Mouse (Mus musculus) forebrain, embryonic 12.5 days (tissue): ENCODE measurements around the gene Pias4. TPM values are rescaled to one million over a fixed set of nuclear protein-coding genes. Genes with fewer than 3 reads are reported as not detected.

Experiments used
- ATAC-seq: fragments of 200-750 bp; cut with Nextera tagmentation; 2 replicates; pipeline ENCODE4 v1.8.0; 2017; ENCODE audit warnings: moderate TSS enrichment; ENCODE audit not compliant: low FRiP score
- H3K27ac ChIP-seq: fragments of 300-500 bp; sonication (generic); 2 replicates; pipeline ENCODE4 v1.5.1; 2016; ENCODE audit warnings: mild to moderate bottlenecking
- H3K27me3 ChIP-seq: fragments of 300-500 bp; sonication (generic); 2 replicates; pipeline ENCODE4 v1.6.1; 2016; ENCODE audit warnings: mild to moderate bottlenecking
- H3K36me3 ChIP-seq: fragments of 300-500 bp; sonication (generic); replicated peaks from 2 replicates; pipeline ENCODE4 v1.6.1; 2016; ENCODE audit warnings: mild to moderate bottlenecking
- H3K4me1 ChIP-seq: fragments of 300-500 bp; sonication (generic); 2 replicates; pipeline ENCODE4 v1.6.1; 2016
- H3K4me2 ChIP-seq: fragments of 300-500 bp; sonication (generic); 2 replicates; pipeline ENCODE4 v1.6.1; 2016; ENCODE audit warnings: mild to moderate bottlenecking, moderate library complexity
- H3K4me3 ChIP-seq: fragments of 300-500 bp; sonication (generic); replicated peaks from 2 replicates; pipeline ENCODE4 v1.5.1; 2016; ENCODE audit warnings: mild to moderate bottlenecking
- H3K9ac ChIP-seq: fragments of 300-500 bp; sonication (generic); 2 replicates; pipeline ENCODE4 v1.6.1; 2016; ENCODE audit warnings: mild to moderate bottlenecking
- H3K9me3 ChIP-seq: fragments of 300-500 bp; sonication (generic); 2 replicates; pipeline ENCODE4 v1.6.1; 2016
- WGBS: fragments of 180-500 bp; shearing (Covaris S2); methylation state at CpG from one replicate; pipeline ENCODE4 v1.1.7; 2016; 5-methylcytosine and 5-hydroxymethylcytosine counted together
- polyA plus RNA-seq: library from polyadenylated mRNA; unstranded; fragments of >200 nt; fragmentation: Nextera tagmentation; extraction: Ambion mirVana; gene quantifications from 2 replicates; pipeline ENCODE4 v1.2.1, GENCODE M21; 2016

Pias4 gene
- polyA plus RNA-seq, 1 experiment from 2014 or later: 52.9 TPM

DNA sequence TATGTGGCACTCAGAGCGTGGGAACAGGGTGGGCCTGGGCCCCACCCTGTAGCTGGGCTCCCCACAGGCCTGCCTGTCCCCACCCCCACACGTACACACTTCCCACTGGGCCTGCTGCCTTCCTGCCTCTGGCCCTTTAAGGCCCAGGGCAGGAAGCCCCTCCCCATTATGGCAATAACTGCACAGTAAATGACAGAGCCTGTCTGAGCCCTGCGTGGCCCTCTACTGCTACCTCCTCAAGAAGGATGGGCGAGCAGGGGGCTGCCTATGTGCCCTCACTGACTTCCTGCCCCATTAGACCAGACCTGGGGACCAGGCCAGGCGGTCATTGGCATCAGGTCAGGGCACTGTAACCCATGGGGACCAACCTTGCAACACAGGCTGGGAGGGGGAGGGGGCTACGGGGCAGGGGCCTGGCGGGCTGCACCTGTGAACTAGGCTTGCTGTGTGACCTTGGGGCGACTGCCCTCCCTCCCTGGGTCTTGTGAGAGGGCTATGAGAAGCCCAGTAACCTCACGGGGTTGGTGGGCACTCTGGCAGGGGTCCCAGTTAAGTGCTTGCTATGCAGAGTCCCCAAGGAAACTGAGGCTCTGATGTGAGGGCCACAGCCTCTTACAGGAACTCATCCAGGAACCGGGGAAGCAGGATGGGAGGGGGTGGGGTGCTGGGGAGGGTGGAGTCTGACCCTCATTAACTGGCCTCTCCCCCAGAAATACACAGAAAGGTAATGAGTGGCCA, 26.8 kb downstream of the Pias4 start:
- peaks cover 56% of the 10 kb centered on the region for H3K4me1 ChIP-seq
- H3K9me3 ChIP-seq: no peaks in the 10 kb centered on the region
- H3K27me3 ChIP-seq: peaks cover 3% of the 10 kb centered on the region
- no peak overlapping the region for H3K27ac ChIP-seq
- no peak for ATAC-seq
- H3K4me3 ChIP-seq: peak overlapping the region; percentile 7; the same call in 1 of the 2 replicates
- H3K9ac ChIP-seq: no peak overlapping the region
- peaks cover 26% of the 10 kb centered on the region for H3K36me3 ChIP-seq
- H3K4me2 ChIP-seq: no peak overlapping the region
- WGBS: 77% methylated on average over 10 of the region's 10 CpGs

- Histone ChIP-seq H3K36me3 (peaks cover 18% of the 10 kb centered on the region), H3K4me1 (peaks cover 64% of the 10 kb centered on the region), H3K4me3 (peak overlapping the region; percentile 7), H3K27ac (0 out of 2 replicates have a peak overlapping the region, but pooled peaks have one; percentile 36), H3K9me3 (no peaks in the 10 kb centered on the region), H3K4me2 (no peak overlapping the region), H3K27me3 (peaks cover 12% of the 10 kb centered on the region), H3K9ac (peak overlapping the region; percentile 39)
- ATAC-seq: no peak
- 73% methylated on average over 8 of the region's 8 CpGs for WGBS
Measured at GRCm38 (mm10) chr10:81140005-81140404, 27.7 kb downstream of the Pias4 start.

- Histone ChIP-seq H3K4me2 (peak overlapping the region; percentile 97; the same call in 1 of the 2 replicates), H3K36me3 (peaks cover 12% of the 10 kb centered on the region), H3K9me3 (no peaks in the 10 kb centered on the region), H3K4me3 (peak overlapping the region; percentile 7; the same call in 1 of the 2 replicates), H3K9ac (peak overlapping the region; percentile 39; the same call in 1 of the 2 replicates), H3K27ac (no peak overlapping the region), H3K4me1 (peaks cover 67% of the 10 kb centered on the region), H3K27me3 (peaks cover 17% of the 10 kb centered on the region)
- 78% methylated on average over 4 of the region's 4 CpGs for WGBS
- no peak for ATAC-seq
Measured at GRCm38 (mm10) chr10:81139529-81139846, 28.2 kb downstream of the Pias4 start.

GRCm38 (mm10) chr10:81138821-81139528, 28.7 kb downstream of the Pias4 start:
- WGBS: 61% methylated on average over 11 of the region's 11 CpGs
- H3K27ac ChIP-seq: peak overlapping the region; percentile 92
- H3K4me1 ChIP-seq: peaks cover 67% of the 10 kb centered on the region
- H3K9ac ChIP-seq: peak overlapping the region; percentile 91
- peaks cover 22% of the 10 kb centered on the region for H3K27me3 ChIP-seq
- H3K4me3 ChIP-seq: peak overlapping the region; percentile 84
- peaks cover 7% of the 10 kb centered on the region for H3K36me3 ChIP-seq
- ATAC-seq: no peak
- H3K4me2 ChIP-seq: peak overlapping the region; percentile 97
- H3K9me3 ChIP-seq: no peaks in the 10 kb centered on the region

DNA sequence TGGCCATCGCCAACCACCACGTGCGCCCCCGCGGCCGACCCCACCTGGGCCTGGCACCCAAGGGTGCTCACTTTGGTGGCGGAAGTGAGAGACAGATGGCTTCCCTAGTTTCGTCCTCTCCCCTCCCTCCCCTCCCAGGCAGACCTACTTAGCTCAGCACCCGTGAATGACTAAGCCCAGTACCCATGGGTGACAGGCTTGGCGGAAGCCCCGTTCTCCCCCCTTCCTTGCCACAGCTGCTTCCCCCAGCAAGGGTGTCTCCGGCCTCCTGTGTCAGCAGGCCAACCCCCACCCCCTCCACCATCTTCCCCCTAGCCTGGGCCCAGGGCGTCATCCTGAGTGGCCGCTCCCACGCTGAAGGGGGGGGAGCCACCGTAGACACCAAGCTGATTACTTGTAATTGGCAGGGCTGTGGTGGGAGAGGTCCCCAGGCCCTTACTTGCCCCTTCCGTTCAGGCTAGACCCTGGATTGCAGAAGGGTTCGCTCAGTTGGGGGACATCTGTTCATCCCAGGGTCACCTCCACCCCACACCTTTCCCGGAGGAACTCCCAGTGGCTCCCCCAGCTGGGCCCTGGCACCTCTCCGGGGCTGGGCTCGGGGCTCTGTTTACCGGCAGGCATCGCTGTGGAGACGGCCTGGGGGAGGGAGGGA, 29.5 kb downstream of the Pias4 start:
- Histone ChIP-seq H3K27me3 (peaks cover 29% of the 10 kb centered on the region), H3K9ac (peak overlapping the region; percentile 91), H3K4me3 (peak overlapping the region; percentile 84), H3K4me1 (peaks cover 67% of the 10 kb centered on the region), H3K4me2 (peak overlapping the region; percentile 97), H3K27ac (peak overlapping the region; percentile 92), H3K9me3 (no peaks in the 10 kb centered on the region), H3K36me3 (peaks cover under 1% of the 10 kb centered on the region; the same call in 1 of the 2 replicates)
- no peak for ATAC-seq
- 2% methylated on average over 24 of the region's 24 CpGs for WGBS

DNA sequence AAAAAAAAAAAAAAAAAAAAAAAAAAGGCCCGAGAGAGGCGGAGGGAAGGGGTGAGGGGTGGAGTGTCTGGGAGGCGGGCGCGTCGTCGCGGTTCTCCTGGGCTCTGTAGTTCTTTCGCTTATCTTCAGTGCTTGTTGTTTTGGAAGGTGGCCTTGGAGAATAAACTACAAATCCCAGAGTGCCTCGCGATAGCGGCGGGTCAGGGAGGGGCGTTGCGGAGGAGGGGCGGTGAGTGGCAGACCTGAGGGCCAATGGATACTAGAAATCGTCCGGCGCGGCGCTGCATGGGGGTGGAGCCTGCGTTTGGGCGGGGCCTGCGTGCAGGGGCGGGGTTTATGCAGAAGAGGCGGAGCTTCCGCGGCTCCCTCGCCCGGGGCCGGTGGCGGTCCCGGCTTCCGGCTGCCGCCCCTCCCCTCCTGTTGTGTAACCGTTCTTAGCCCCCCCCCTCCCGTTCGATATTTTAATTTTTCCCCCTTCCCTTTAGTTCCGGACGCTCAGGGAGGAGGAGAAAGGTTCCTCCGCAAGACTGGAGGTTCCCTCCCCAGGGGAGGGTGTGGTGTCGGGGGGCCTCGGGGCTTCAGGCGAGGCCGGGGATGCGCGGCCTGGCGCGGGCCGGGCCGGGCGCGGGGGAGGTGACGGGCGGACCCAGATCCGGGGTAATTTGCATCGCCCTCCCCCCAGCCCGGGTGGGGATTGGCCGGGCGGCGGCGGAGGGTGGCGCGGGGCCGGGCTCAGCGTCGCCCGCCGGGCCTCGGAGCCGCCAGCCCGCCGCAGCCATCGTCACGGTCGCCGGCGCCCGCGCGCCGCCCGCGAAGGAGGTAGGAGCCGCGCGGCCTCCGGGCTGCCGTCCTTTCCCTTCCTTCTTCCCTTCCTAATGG, 30.2 kb downstream of the Pias4 start:
- WGBS: under 1% methylated on average over 81 of the region's 89 CpGs
- peaks cover 61% of the 10 kb centered on the region for H3K4me1 ChIP-seq
- peak; percentile 94 for ATAC-seq

GRCm38 (mm10) chr10:81136706-81137231, 31.0 kb downstream of the Pias4 start:
- Histone ChIP-seq H3K4me1 (peaks cover 54% of the 10 kb centered on the region), H3K4me3 (peak overlapping the region; percentile 84), H3K36me3 (no peaks in the 10 kb centered on the region; the same call in 1 of the 2 replicates), H3K27me3 (peaks cover 38% of the 10 kb centered on the region), H3K27ac (peak overlapping the region; percentile 97), H3K9ac (peak overlapping the region; percentile 94), H3K9me3 (no peaks in the 10 kb centered on the region), H3K4me2 (peak overlapping the region; percentile 100)
- under 1% methylated on average over 36 of the region's 50 CpGs for WGBS
- ATAC-seq: peak; percentile 62

More for the DNA sequence above, 30.2 kb downstream of the Pias4 start:
- peaks cover 35% of the 10 kb centered on the region for H3K27me3 ChIP-seq
- peak overlapping the region; percentile 100 for H3K4me2 ChIP-seq
- peak overlapping the region; percentile 91 for H3K9ac ChIP-seq
- H3K36me3 ChIP-seq: no peaks in the 10 kb centered on the region; the same call in 1 of the 2 replicates
- H3K9me3 ChIP-seq: no peaks in the 10 kb centered on the region
- peak overlapping the region; percentile 97 for H3K27ac ChIP-seq
- H3K4me3 ChIP-seq: peak overlapping the region; percentile 84

- Histone ChIP-seq H3K27me3 (peaks cover 41% of the 10 kb centered on the region), H3K4me3 (peak overlapping the region; percentile 84), H3K36me3 (no peaks in the 10 kb centered on the region), H3K9ac (peak overlapping the region; percentile 94), H3K4me2 (peak overlapping the region; percentile 100), H3K9me3 (no peaks in the 10 kb centered on the region), H3K4me1 (peaks cover 47% of the 10 kb centered on the region), H3K27ac (peak overlapping the region; percentile 97)
- peak; percentile 11; the same call in 1 of the 2 replicates for ATAC-seq
- WGBS: under 1% methylated on average over 85 of the region's 86 CpGs
Measured at GRCm38 (mm10) chr10:81135831-81136705, 31.7 kb downstream of the Pias4 start.

DNA sequence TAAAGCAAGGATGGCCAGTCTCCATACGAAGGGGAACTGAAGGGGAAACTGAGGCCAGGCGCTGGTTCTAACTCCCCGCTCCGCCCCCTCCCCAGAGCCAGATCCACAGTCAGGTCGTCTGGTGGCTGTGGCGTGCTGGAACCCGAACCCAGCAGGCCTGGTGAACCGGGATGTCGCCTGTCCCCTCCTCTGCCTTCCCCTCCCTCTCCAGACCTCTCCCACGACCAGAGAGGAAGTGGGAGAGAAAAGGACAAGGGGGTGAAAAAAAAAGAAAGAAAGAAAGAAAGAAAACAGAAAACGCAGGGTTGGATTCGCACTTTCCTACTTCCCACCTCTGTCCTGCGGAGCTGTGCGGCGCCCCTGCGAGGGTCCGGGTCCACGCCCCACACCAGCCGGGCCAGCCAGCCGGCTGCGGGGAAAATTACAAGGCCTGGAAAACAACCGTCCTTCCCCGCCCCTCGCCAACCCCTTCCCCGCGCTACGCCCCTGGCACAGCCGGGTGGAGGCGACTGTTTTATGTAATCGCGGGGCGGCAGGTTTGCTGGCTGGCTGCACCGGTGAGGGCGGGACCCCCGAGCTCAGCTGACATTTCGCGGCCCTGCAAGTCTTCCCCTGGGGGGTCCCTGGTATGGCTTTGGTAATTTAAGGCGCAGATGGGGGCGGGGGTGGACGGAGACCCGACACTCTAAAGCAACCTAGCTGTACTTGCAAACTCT, 32.6 kb downstream of the Pias4 start, which contains the start of gene Zbtb7a:
Gene Zbtb7a (plus strand): TSS at position 255 of the 716 bp plus-strand sequence.
- no peak for ATAC-seq
- Histone ChIP-seq H3K9ac (peak within 1 kb of the TSS; percentile 94), H3K4me2 (peak within 1 kb of the TSS; percentile 100), H3K36me3 (no peaks in the 10 kb centered on the region), H3K27me3 (peaks cover 50% of the 10 kb centered on the region), H3K9me3 (no peaks in the 10 kb centered on the region), H3K4me3 (peak within 1 kb of the TSS; percentile 84), H3K4me1 (peaks cover 38% of the 10 kb centered on the region), H3K27ac (peak within 1 kb of the TSS; percentile 97)
- WGBS: 2% methylated on average over 41 of the region's 41 CpGs

GRCm38 (mm10) chr10:81134181-81134587, 33.5 kb downstream of the Pias4 start:
- Histone ChIP-seq H3K4me1 (peaks cover 31% of the 10 kb centered on the region), H3K27me3 (peaks cover 60% of the 10 kb centered on the region), H3K9ac (no peak overlapping the region), H3K4me2 (no peak overlapping the region), H3K27ac (no peak overlapping the region), H3K36me3 (no peaks in the 10 kb centered on the region), H3K9me3 (no peaks in the 10 kb centered on the region), H3K4me3 (no peak overlapping the region)
- ATAC-seq: no peak
- 2% methylated on average over 16 of the region's 16 CpGs for WGBS
